Mouse (Mus musculus): ENCODE measurements around the gene Krt222. TPM values are rescaled to one million over a fixed set of nuclear protein-coding genes. Genes with fewer than 3 reads are reported as not detected.

The Krt222 gene
- polyA plus RNA-seq (2017; shearing (Covaris generic)): 1.5 TPM

GRCm38 (mm10) chr11:99243820-99244374 lies at the start of gene Krt222:
Gene Krt222, minus strand, starts transcription at chr11:99244085.

GRCm38 (mm10) chr11:99284833-99285312 lies 41.0 kb upstream of the Krt222 start, which contains the start of gene Krt24:
Gene Krt24, minus strand, starts transcription at chr11:99285262.

GRCm38 (mm10) chr11:99230261-99231048 lies 13.4 kb downstream of the Krt222 start, which contains the start of gene Smarce1:
Gene Smarce1, minus strand, starts transcription at chr11:99231017.

Other genes with a start within 250 kb of the Krt222 start
- gene Top2a, start 219.9 kb downstream of the Krt222 start, polyA plus RNA-seq (2017; shearing (Covaris generic)): 13.5 TPM
- 335 TPM for gene Igfbp4, start 202.8 kb downstream of the Krt222 start, polyA plus RNA-seq (2017; shearing (Covaris generic))
- gene Tns4, start 154.8 kb downstream of the Krt222 start, polyA plus RNA-seq (2017; shearing (Covaris generic)): 0.20 TPM
- 575 TPM for gene Ccr7, start 89.0 kb downstream of the Krt222 start, polyA plus RNA-seq (2017; shearing (Covaris generic))
- gene Smarce1, start 13.1 kb downstream of the Krt222 start, polyA plus RNA-seq (2017; shearing (Covaris generic)): 226 TPM
- gene Krt24, start 41.2 kb upstream of the Krt222 start, polyA plus RNA-seq (2017; shearing (Covaris generic)): not detected
- gene Krt25, start 78.9 kb upstream of the Krt222 start, polyA plus RNA-seq (2017; shearing (Covaris generic)): not detected
- gene Krt26, start 93.9 kb upstream of the Krt222 start, polyA plus RNA-seq (2017; shearing (Covaris generic)): not detected
- gene Krt27, start 107.0 kb upstream of the Krt222 start, polyA plus RNA-seq (2017; shearing (Covaris generic)): not detected
- not detected for gene Krt28, start 130.8 kb upstream of the Krt222 start, polyA plus RNA-seq (2017; shearing (Covaris generic))
- 15.0 TPM for gene Krt10, start 145.3 kb upstream of the Krt222 start, polyA plus RNA-seq (2017; shearing (Covaris generic))
- not detected for gene Krt12, start 178.2 kb upstream of the Krt222 start, polyA plus RNA-seq (2017; shearing (Covaris generic))
- gene Krt20, start 194.1 kb upstream of the Krt222 start, polyA plus RNA-seq (2017; shearing (Covaris generic)): not detected
- not detected for gene Krt23, start 249.1 kb upstream of the Krt222 start, polyA plus RNA-seq (2017; shearing (Covaris generic))